Mouse (Mus musculus): ENCODE data around the gene Lctl. TPM values are rescaled to one million over a fixed set of nuclear protein-coding genes. Genes with fewer than 3 reads are reported as not detected.

Gene Lctl
- polyA plus RNA-seq, 1 experiment from 2014 or later, result not detected

GRCm38 (mm10) chr9:64084231-64084630 is 32.7 kb upstream of the Lctl start:
- Histone ChIP-seq H3K9me3 (ENCODE audit: control insufficient read depth, low read length) (no peaks in the 10 kb centered on the region), H3K9ac (ENCODE audit: low read length) (peak overlapping the region; percentile 77), H3K36me3 (ENCODE audit: control insufficient read depth, insufficient read depth, low read length) (no peaks in the 10 kb centered on the region), H3K4me3 (ENCODE audit: low read depth, low read length) (peak overlapping the region; percentile 35; the same call in 1 of the 2 replicates), H3K4me2 (ENCODE audit: low read depth, low read length, severe bottlenecking) (peak overlapping the region; percentile 78), H3K27me3 (ENCODE audit: control insufficient read depth, insufficient read depth, low read length) (peaks cover 12% of the 10 kb centered on the region), H3K4me1 (replicated peaks; ENCODE audit: control insufficient read depth, insufficient read depth, low read length) (peaks cover 5% of the 10 kb centered on the region; the same call in 1 of the 2 replicates), H3K27ac (ENCODE audit: low read depth, low read length) (no peak overlapping the region)
- ATAC-seq (replicated peaks; ENCODE audit: low FRiP score) (no peak), DNase-seq (ENCODE audit: low spot score) (no peak)
- WGBS, result 37% methylated on average over 7 of the region's 7 CpGs

- Histone ChIP-seq H3K4me1 (replicated peaks; ENCODE audit: control insufficient read depth, insufficient read depth, low read length) (peaks cover 5% of the 10 kb centered on the region; the same call in 1 of the 2 replicates), H3K9me3 (ENCODE audit: control insufficient read depth, low read length) (no peaks in the 10 kb centered on the region), H3K36me3 (ENCODE audit: control insufficient read depth, insufficient read depth, low read length) (no peaks in the 10 kb centered on the region), H3K4me3 (ENCODE audit: low read depth, low read length) (peak overlapping the region; percentile 35), H3K27ac (ENCODE audit: low read depth, low read length) (no peak overlapping the region), H3K4me2 (ENCODE audit: low read depth, low read length, severe bottlenecking) (peak overlapping the region; percentile 78), H3K9ac (ENCODE audit: low read length) (peak overlapping the region; percentile 77), H3K27me3 (ENCODE audit: control insufficient read depth, insufficient read depth, low read length) (peaks cover 12% of the 10 kb centered on the region)
- ATAC-seq (replicated peaks; ENCODE audit: low FRiP score) (peak; percentile 44; the same call in 1 of the 2 replicates), DNase-seq (ENCODE audit: low spot score) (peak; percentile 75)
- whole genome bisulfite sequencing, result under 1% methylated on average over 49 of the region's 49 CpGs
Observed at GRCm38 (mm10) chr9:64084661-64085399, 32.1 kb upstream of the Lctl start.

DNA sequence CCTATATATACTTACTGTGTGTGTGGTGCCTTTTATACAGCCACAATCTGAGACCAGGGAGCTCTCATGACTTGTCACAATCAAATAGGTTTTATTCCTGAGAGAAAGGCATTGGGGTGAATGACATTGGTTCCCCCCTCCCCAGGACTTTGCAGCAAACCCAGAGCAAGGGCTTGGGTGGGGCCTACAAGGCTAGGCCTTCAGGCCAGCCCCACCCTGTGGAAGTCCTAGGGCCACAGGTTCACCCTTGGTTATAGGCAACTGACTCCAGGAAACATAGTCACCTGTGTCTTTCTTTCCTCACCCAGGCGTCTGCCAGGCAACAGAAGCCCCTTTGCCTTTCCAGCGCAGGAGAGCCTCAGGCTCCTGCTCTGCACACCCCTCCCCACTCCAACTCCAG is 31.0 kb upstream of the Lctl start:
- ATAC-seq (replicated peaks; ENCODE audit: low FRiP score) (no peak), DNase-seq (ENCODE audit: low spot score) (no peak)
- peaks cover 5% of the 10 kb centered on the region; the same call in 1 of the 2 replicates for H3K4me1 ChIP-seq (replicated peaks; ENCODE audit: control insufficient read depth, insufficient read depth, low read length)
- H3K9me3 ChIP-seq (ENCODE audit: control insufficient read depth, low read length), result no peaks in the 10 kb centered on the region
- H3K4me2 ChIP-seq (ENCODE audit: low read depth, low read length, severe bottlenecking), result no peak overlapping the region
- H3K27ac ChIP-seq (ENCODE audit: low read depth, low read length), result no peak overlapping the region
- H3K4me3 ChIP-seq (ENCODE audit: low read depth, low read length), result no peak overlapping the region
- WGBS, result 55% methylated on average over 2 of the region's 2 CpGs
- H3K27me3 ChIP-seq (ENCODE audit: control insufficient read depth, insufficient read depth, low read length), result peaks cover 12% of the 10 kb centered on the region
- H3K36me3 ChIP-seq (ENCODE audit: control insufficient read depth, insufficient read depth, low read length), result no peaks in the 10 kb centered on the region
- H3K9ac ChIP-seq (ENCODE audit: low read length), result no peak overlapping the region

DNA sequence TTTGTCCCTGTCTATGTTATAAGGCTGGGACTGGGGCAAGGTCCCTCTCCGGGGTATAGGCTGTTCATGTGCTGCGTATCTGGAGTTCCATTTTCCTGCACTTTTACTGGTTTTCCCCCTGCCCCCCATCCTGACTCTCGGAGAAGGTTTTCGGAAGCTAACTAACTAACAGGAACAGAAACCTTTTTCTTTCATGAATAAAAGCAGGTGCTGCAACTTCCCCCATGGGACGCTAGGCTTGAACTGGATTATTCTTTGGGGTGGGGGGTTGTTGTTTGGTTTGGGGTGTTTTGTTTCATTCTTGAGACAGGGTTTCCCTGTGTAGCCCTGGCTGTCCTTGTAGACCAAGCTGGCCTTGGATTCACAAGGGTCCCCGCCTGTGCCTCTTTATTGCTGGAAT is 30.4 kb upstream of the Lctl start:
- H3K27ac ChIP-seq (ENCODE audit: low read depth, low read length), result no peak overlapping the region

GRCm38 (mm10) chr9:64087461-64088235 is 29.3 kb upstream of the Lctl start:
- ATAC-seq (replicated peaks; ENCODE audit: low FRiP score) (0 out of 2 replicates have a peak, but pooled peaks have one; percentile 39), DNase-seq (ENCODE audit: low spot score) (peak; percentile 88)
- no peak overlapping the region for H3K9ac ChIP-seq (ENCODE audit: low read length)
- peaks cover 5% of the 10 kb centered on the region; the same call in 1 of the 2 replicates for H3K4me1 ChIP-seq (replicated peaks; ENCODE audit: control insufficient read depth, insufficient read depth, low read length)
- peaks cover 12% of the 10 kb centered on the region for H3K27me3 ChIP-seq (ENCODE audit: control insufficient read depth, insufficient read depth, low read length)
- no peak overlapping the region for H3K4me2 ChIP-seq (ENCODE audit: low read depth, low read length, severe bottlenecking)
- no peaks in the 10 kb centered on the region for H3K36me3 ChIP-seq (ENCODE audit: control insufficient read depth, insufficient read depth, low read length)
- H3K27ac ChIP-seq (ENCODE audit: low read depth, low read length), result no peak overlapping the region
- 46% methylated on average over 5 of the region's 5 CpGs for WGBS
- H3K4me3 ChIP-seq (ENCODE audit: low read depth, low read length), result no peak overlapping the region
- H3K9me3 ChIP-seq (ENCODE audit: control insufficient read depth, low read length), result no peaks in the 10 kb centered on the region

More for the DNA sequence above, 30.4 kb upstream of the Lctl start:
- no peak for ATAC-seq (replicated peaks; ENCODE audit: low FRiP score)
- H3K4me1 ChIP-seq (replicated peaks; ENCODE audit: control insufficient read depth, insufficient read depth, low read length), result peaks cover 5% of the 10 kb centered on the region; the same call in 1 of the 2 replicates
- H3K9ac ChIP-seq (ENCODE audit: low read length), result no peak overlapping the region
- no peaks in the 10 kb centered on the region for H3K36me3 ChIP-seq (ENCODE audit: control insufficient read depth, insufficient read depth, low read length)
- 76% methylated on average over 6 of the region's 6 CpGs for WGBS
- H3K4me3 ChIP-seq (ENCODE audit: low read depth, low read length), result no peak overlapping the region
- no peak for DNase-seq (ENCODE audit: low spot score)
- no peaks in the 10 kb centered on the region for H3K9me3 ChIP-seq (ENCODE audit: control insufficient read depth, low read length)
- no peak overlapping the region for H3K4me2 ChIP-seq (ENCODE audit: low read depth, low read length, severe bottlenecking)
- peaks cover 12% of the 10 kb centered on the region for H3K27me3 ChIP-seq (ENCODE audit: control insufficient read depth, insufficient read depth, low read length)

DNA sequence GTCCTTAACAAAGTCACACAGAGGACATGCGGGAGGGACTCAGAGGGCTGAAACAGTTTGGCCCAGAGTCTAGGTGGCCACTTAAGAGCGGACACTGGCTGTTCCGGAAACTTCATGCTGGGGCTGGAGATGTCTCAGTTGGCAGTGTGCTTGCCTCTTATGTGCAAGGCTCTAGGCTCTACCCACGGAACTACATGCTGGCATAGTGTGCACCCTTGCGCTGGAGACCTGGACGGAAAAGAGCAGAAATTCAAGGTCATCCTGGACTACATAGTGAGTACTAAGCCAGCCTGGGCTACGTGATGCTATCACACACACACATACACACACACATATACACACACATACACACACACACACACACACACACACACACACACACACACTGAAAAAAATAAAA is 28.6 kb upstream of the Lctl start:
- Histone ChIP-seq H3K27me3 (ENCODE audit: control insufficient read depth, insufficient read depth, low read length) (peaks cover 12% of the 10 kb centered on the region), H3K4me1 (replicated peaks; ENCODE audit: control insufficient read depth, insufficient read depth, low read length) (peaks cover 5% of the 10 kb centered on the region; the same call in 1 of the 2 replicates), H3K4me3 (ENCODE audit: low read depth, low read length) (no peak overlapping the region), H3K36me3 (ENCODE audit: control insufficient read depth, insufficient read depth, low read length) (no peaks in the 10 kb centered on the region), H3K4me2 (ENCODE audit: low read depth, low read length, severe bottlenecking) (no peak overlapping the region), H3K27ac (ENCODE audit: low read depth, low read length) (no peak overlapping the region), H3K9me3 (ENCODE audit: control insufficient read depth, low read length) (no peaks in the 10 kb centered on the region), H3K9ac (ENCODE audit: low read length) (no peak overlapping the region)
- ATAC-seq (replicated peaks; ENCODE audit: low FRiP score) (no peak), DNase-seq (ENCODE audit: low spot score) (no peak)
- 88% methylated on average over 7 of the region's 7 CpGs for WGBS

DNA sequence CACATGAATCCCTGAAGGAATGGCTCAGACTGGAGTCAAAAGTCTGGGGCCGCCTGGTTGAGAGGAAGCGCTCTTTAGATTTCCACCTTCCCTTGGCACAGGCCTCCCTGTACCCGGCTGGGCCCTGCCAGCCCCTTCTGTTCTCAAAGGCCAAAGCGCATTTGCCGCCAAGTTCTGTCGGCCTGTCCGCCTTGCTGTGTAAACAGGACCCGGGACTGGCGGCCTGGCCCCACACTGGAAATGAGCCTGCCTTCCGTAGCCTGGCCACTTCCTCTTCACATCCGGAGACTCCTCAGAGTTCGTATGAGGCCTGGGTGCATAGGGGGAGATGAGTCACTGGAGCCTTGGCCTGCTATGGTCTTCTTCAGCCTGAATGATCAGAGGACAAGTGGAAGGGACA is 27.9 kb upstream of the Lctl start:
- DNase-seq (ENCODE audit: low spot score) (no peak), ATAC-seq (replicated peaks; ENCODE audit: low FRiP score) (no peak)
- Histone ChIP-seq H3K9me3 (ENCODE audit: control insufficient read depth, low read length) (no peaks in the 10 kb centered on the region), H3K4me3 (ENCODE audit: low read depth, low read length) (no peak overlapping the region), H3K4me2 (ENCODE audit: low read depth, low read length, severe bottlenecking) (no peak overlapping the region), H3K27ac (ENCODE audit: low read depth, low read length) (no peak overlapping the region), H3K27me3 (ENCODE audit: control insufficient read depth, insufficient read depth, low read length) (peaks cover 6% of the 10 kb centered on the region), H3K9ac (ENCODE audit: low read length) (no peak overlapping the region), H3K36me3 (ENCODE audit: control insufficient read depth, insufficient read depth, low read length) (no peaks in the 10 kb centered on the region), H3K4me1 (replicated peaks; ENCODE audit: control insufficient read depth, insufficient read depth, low read length) (peaks cover 5% of the 10 kb centered on the region; the same call in 1 of the 2 replicates)
- 71% methylated on average over 12 of the region's 12 CpGs for WGBS

DNA sequence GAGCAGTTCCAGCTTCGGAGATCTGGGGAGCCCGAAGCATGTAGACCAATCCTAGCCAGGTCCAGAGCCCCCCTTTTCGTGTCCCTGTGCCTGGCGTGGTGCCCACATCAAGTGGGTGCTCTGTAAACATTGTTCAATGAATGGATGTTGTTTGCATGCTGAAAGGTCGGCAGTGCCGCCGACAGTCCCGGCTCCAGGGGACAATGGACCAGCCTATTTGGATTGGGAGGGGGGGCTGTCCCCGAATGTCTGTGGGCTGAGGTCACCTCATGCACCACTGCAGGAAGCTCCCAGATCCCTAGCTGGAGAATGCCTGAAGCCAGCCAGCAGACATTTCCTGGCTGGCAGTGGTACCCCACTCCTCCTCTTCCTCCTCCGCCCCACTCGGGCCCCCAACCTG is 22.9 kb upstream of the Lctl start:
- no peak overlapping the region for H3K9ac ChIP-seq (ENCODE audit: low read length)
- no peaks in the 10 kb centered on the region for H3K27me3 ChIP-seq (ENCODE audit: control insufficient read depth, insufficient read depth, low read length)
- no peaks in the 10 kb centered on the region; the same call in 1 of the 2 replicates for H3K4me1 ChIP-seq (replicated peaks; ENCODE audit: control insufficient read depth, insufficient read depth, low read length)
- no peaks in the 10 kb centered on the region for H3K36me3 ChIP-seq (ENCODE audit: control insufficient read depth, insufficient read depth, low read length)
- whole genome bisulfite sequencing, result 58% methylated on average over 11 of the region's 11 CpGs
- ATAC-seq (replicated peaks; ENCODE audit: low FRiP score), result no peak
- H3K4me3 ChIP-seq (ENCODE audit: low read depth, low read length), result no peak overlapping the region
- no peaks in the 10 kb centered on the region for H3K9me3 ChIP-seq (ENCODE audit: control insufficient read depth, low read length)
- no peak overlapping the region for H3K4me2 ChIP-seq (ENCODE audit: low read depth, low read length, severe bottlenecking)
- H3K27ac ChIP-seq (ENCODE audit: low read depth, low read length), result no peak overlapping the region
- no peak for DNase-seq (ENCODE audit: low spot score)
